Comparison of ENCODE assay signal across 19 mouse cellular contexts in the genomic region with DNA sequence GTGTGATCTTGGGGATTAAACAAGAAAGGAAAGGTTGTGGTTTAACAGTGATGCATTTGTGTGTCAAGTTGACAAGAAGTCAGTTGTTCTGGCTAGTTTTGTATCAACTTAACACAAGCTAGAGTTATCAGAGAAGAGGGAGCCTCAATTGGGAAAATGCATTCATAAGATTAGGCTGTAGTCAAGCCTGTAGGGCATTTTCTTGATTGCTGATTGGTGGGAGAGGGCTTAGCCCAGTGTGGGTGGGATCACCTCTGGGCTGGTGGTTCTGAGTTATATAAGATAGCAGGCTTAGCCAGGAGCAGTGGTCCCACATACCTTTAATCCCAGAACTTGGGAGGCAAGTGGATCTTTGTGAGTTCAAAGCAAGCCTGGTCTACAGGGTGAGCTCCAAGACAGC. TPM values are rescaled to one million over a fixed set of nuclear protein-coding genes. Genes with fewer than 3 reads are reported as not detected.
DNase-seq lines count a peak whose midpoint lies in the region; ATAC-seq and TF ChIP-seq lines count a peak whose summit lies in the region.
"Had no signal": no experiment of that assay in that cellular context is flagged by ENCODE, and none has a peak within 500 bp of the region (broad histone marks: within the 10 kb centered on the region; RNA-seq: fewer than 3 reads in every experiment).

No protein-coding gene starts in this region.

- H3K27me3 ChIP-seq in liver, embryonic 11.5 days (replicated peaks; ENCODE audit: control insufficient read depth, insufficient read depth, low read length): no peaks in the 10 kb centered on the region
- no peaks in the 10 kb centered on the region for H3K27me3 ChIP-seq in liver, embryonic 15.5 days
- H3K27me3 ChIP-seq in hindbrain, embryonic 13.5 days: no peaks in the 10 kb centered on the region
- no peaks in the 10 kb centered on the region for H3K27me3 ChIP-seq in hindbrain, postnatal 0 days (ENCODE audit: insufficient read depth, low read length)
- H3K27me3 ChIP-seq in kidney, embryonic 16.5 days (ENCODE audit: insufficient read depth, low read length): no peaks in the 10 kb centered on the region
- H3K27me3 ChIP-seq: embryonic facial prominence, embryonic 13.5 days; forebrain, embryonic 12.5 days; heart, embryonic 13.5 days had no signal

- no peak overlapping the region for H3K9ac ChIP-seq in liver, embryonic 11.5 days (ENCODE audit: low read depth, low read length)
- H3K9ac ChIP-seq in liver, embryonic 15.5 days: no peak overlapping the region
- no peak overlapping the region for H3K9ac ChIP-seq in hindbrain, embryonic 13.5 days
- no peak overlapping the region for H3K9ac ChIP-seq in hindbrain, postnatal 0 days (replicated peaks; ENCODE audit: low read length)
- H3K9ac ChIP-seq in kidney, embryonic 16.5 days (replicated peaks; ENCODE audit: low read length): no peak overlapping the region
- H3K9ac ChIP-seq: embryonic facial prominence, embryonic 13.5 days; forebrain, embryonic 12.5 days; heart, embryonic 13.5 days had no signal

- H3K4me3 ChIP-seq in liver, embryonic 11.5 days (ENCODE audit: low read depth, low read length): no peak overlapping the region
- no peak overlapping the region for H3K4me3 ChIP-seq in liver, embryonic 15.5 days (replicated peaks)
- H3K4me3 ChIP-seq in hindbrain, embryonic 13.5 days: no peak overlapping the region
- H3K4me3 ChIP-seq in hindbrain, postnatal 0 days (ENCODE audit: low read length): no peak overlapping the region
- H3K4me3 ChIP-seq in kidney, embryonic 16.5 days (ENCODE audit: low read length): no peak overlapping the region
- H3K4me3 ChIP-seq: embryonic facial prominence, embryonic 13.5 days; forebrain, embryonic 12.5 days; heart, embryonic 13.5 days had no signal

- ATAC-seq in liver, embryonic 11.5 days (replicated peaks; ENCODE audit: low FRiP score): peak; percentile 85
- peak; percentile 82 for ATAC-seq in liver, embryonic 15.5 days (ENCODE audit: insufficient read depth)
- peak; percentile 68 for ATAC-seq in megakaryocyte-erythroid progenitor cell, adult 5-6 weeks (replicated peaks; ENCODE audit: low FRiP score, low TSS enrichment, poor library complexity, severe bottlenecking)
- no peak for ATAC-seq in hindbrain, embryonic 13.5 days (ENCODE audit: low FRiP score)
- no peak for ATAC-seq in hindbrain, postnatal 0 days
- no peak for ATAC-seq in kidney, embryonic 16.5 days (ENCODE audit: low FRiP score, low TSS enrichment)
- ATAC-seq: hindbrain, embryonic 16.5 days had no signal

- peak; percentile 44 for DNase-seq in c-Kit-positive CD71-positive TER-119-negative erythroid progenitor cells, embryonic 14.5 days (ENCODE audit: low read depth)
- no peak for DNase-seq in liver, embryonic 11.5 days (ENCODE audit: low spot score)
- DNase-seq in hindbrain, postnatal 0 days (ENCODE audit: low spot score): no peak
- DNase-seq: adrenal gland, adult 2 months; adrenal gland, postnatal 25 days; cerebellum, adult 11-12 months; cerebellum, adult 9-11 months; cerebellum, postnatal 36 days; gastrocnemius, postnatal 36 days; heart, adult 11 months; heart, postnatal 36 days had no signal

- TF ChIP-seq CTCF in hindbrain, postnatal 0 days (IDR thresholded peaks at IDR 0.05; ENCODE audit: low read depth): no peak

- H3K27ac ChIP-seq in liver, embryonic 11.5 days (ENCODE audit: low read depth, low read length): no peak overlapping the region
- peak overlapping the region; percentile 59 for H3K27ac ChIP-seq in liver, embryonic 15.5 days (replicated peaks)
- no peak overlapping the region for H3K27ac ChIP-seq in hindbrain, embryonic 13.5 days
- no peak overlapping the region for H3K27ac ChIP-seq in hindbrain, postnatal 0 days
- H3K27ac ChIP-seq in kidney, embryonic 16.5 days (ENCODE audit: low read length): no peak overlapping the region
- H3K27ac ChIP-seq: embryonic facial prominence, embryonic 13.5 days; forebrain, embryonic 12.5 days; heart, embryonic 13.5 days had no signal

- H3K9me3 ChIP-seq in liver, embryonic 11.5 days (ENCODE audit: control insufficient read depth, low read length): 0 out of 2 replicates have a peak, but pooled peaks cover 2% of the 10 kb centered on the region
- H3K9me3 ChIP-seq in liver, embryonic 15.5 days (replicated peaks): no peaks in the 10 kb centered on the region
- no peaks in the 10 kb centered on the region for H3K9me3 ChIP-seq in hindbrain, embryonic 13.5 days
- no peaks in the 10 kb centered on the region for H3K9me3 ChIP-seq in hindbrain, postnatal 0 days (ENCODE audit: low read length)
- H3K9me3 ChIP-seq in kidney, embryonic 16.5 days (ENCODE audit: low read length): no peaks in the 10 kb centered on the region
- H3K9me3 ChIP-seq: embryonic facial prominence, embryonic 13.5 days; forebrain, embryonic 12.5 days had no signal

- peak overlapping the region; percentile 4; the same call in 1 of the 2 replicates for H3K4me2 ChIP-seq in liver, embryonic 11.5 days
- H3K4me2 ChIP-seq in liver, embryonic 15.5 days: peak overlapping the region; percentile 1; the same call in 1 of the 2 replicates
- no peak overlapping the region for H3K4me2 ChIP-seq in hindbrain, embryonic 13.5 days
- no peak overlapping the region for H3K4me2 ChIP-seq in hindbrain, postnatal 0 days (ENCODE audit: low read depth, low read length)
- H3K4me2 ChIP-seq in kidney, embryonic 16.5 days (replicated peaks; ENCODE audit: low read depth, low read length): no peak overlapping the region
- H3K4me2 ChIP-seq: embryonic facial prominence, embryonic 13.5 days; forebrain, embryonic 12.5 days; heart, embryonic 13.5 days had no signal

- peaks cover under 1% of the 10 kb centered on the region; the same call in 1 of the 2 replicates for H3K4me1 ChIP-seq in liver, embryonic 11.5 days (replicated peaks; ENCODE audit: control insufficient read depth, insufficient read depth, low read length)
- H3K4me1 ChIP-seq in liver, embryonic 15.5 days (replicated peaks): peaks cover 23% of the 10 kb centered on the region
- no peaks in the 10 kb centered on the region for H3K4me1 ChIP-seq in hindbrain, embryonic 13.5 days (replicated peaks)
- H3K4me1 ChIP-seq in hindbrain, postnatal 0 days (ENCODE audit: insufficient read depth, low read length): no peaks in the 10 kb centered on the region
- no peaks in the 10 kb centered on the region for H3K4me1 ChIP-seq in kidney, embryonic 16.5 days (ENCODE audit: insufficient read depth, low read length)
- H3K4me1 ChIP-seq: embryonic facial prominence, embryonic 13.5 days; forebrain, embryonic 12.5 days; heart, embryonic 13.5 days had no signal

- H3K36me3 ChIP-seq in liver, embryonic 11.5 days (ENCODE audit: control insufficient read depth, insufficient read depth, low read length): peaks cover 48% of the 10 kb centered on the region
- peaks cover 58% of the 10 kb centered on the region for H3K36me3 ChIP-seq in liver, embryonic 15.5 days (replicated peaks)
- peaks cover 59% of the 10 kb centered on the region for H3K36me3 ChIP-seq in hindbrain, embryonic 13.5 days
- H3K36me3 ChIP-seq in hindbrain, postnatal 0 days (ENCODE audit: insufficient read depth, low read length): peaks cover 50% of the 10 kb centered on the region
- H3K36me3 ChIP-seq in kidney, embryonic 16.5 days (ENCODE audit: insufficient read depth, low read length): peaks cover 55% of the 10 kb centered on the region

RNA-seq across cellular contexts. Expression of gene Noc4l, which starts 6.8 kb away (rescaled TPM):
- 128 and 131 TPM in 2 replicates for polyA plus RNA-seq in liver, embryonic 11.5 days (2014; fragmentation: Nextera tagmentation; extraction: Ambion mirVana)
- polyA plus RNA-seq in liver, embryonic 15.5 days (2015; fragmentation: Nextera tagmentation; extraction: Ambion mirVana): 41.1 and 43.2 TPM in 2 replicates
- total RNA-seq in megakaryocyte-erythroid progenitor cell, adult 5-6 weeks (2014; fragmentation: Nextera tagmentation): 66.3 and 72.4 TPM in 2 replicates
- total RNA-seq in megakaryocyte-erythroid progenitor cell, adult 5-6 weeks (2017): 38.9 and 51.2 TPM in 2 replicates
- polyA plus RNA-seq in hindbrain, embryonic 13.5 days (2015; fragmentation: Nextera tagmentation; extraction: Ambion mirVana): 41.6 and 41.8 TPM in 2 replicates
- 31.8 and 42.8 TPM in 2 replicates for total RNA-seq in hindbrain, postnatal 0 days (2014; rRNA removed)
- 38.0 and 42.9 TPM in 2 replicates for polyA plus RNA-seq in hindbrain, postnatal 0 days (2015; fragmentation: Nextera tagmentation; extraction: Ambion mirVana)
- 58.9 and 65.0 TPM in 2 replicates for polyA plus RNA-seq in kidney, embryonic 16.5 days (2015; fragmentation: Nextera tagmentation; extraction: Ambion mirVana)

RNA-seq across cellular contexts. Expression of gene Ddx51, which starts 6.9 kb away (rescaled TPM):
- 37.1 and 44.6 TPM in 2 replicates for polyA plus RNA-seq in liver, embryonic 11.5 days (2014; fragmentation: Nextera tagmentation; extraction: Ambion mirVana)
- 11.1 and 11.3 TPM in 2 replicates for polyA plus RNA-seq in liver, embryonic 15.5 days (2015; fragmentation: Nextera tagmentation; extraction: Ambion mirVana)
- 56.5 and 63.6 TPM in 2 replicates for total RNA-seq in megakaryocyte-erythroid progenitor cell, adult 5-6 weeks (2014; fragmentation: Nextera tagmentation)
- total RNA-seq in megakaryocyte-erythroid progenitor cell, adult 5-6 weeks (2017): 6.6 and 8.7 TPM in 2 replicates
- 14.8 and 16.5 TPM in 2 replicates for polyA plus RNA-seq in hindbrain, embryonic 13.5 days (2015; fragmentation: Nextera tagmentation; extraction: Ambion mirVana)
- total RNA-seq in hindbrain, postnatal 0 days (2014; rRNA removed): 11.8 and 12.4 TPM in 2 replicates
- 9.4 and 11.2 TPM in 2 replicates for polyA plus RNA-seq in hindbrain, postnatal 0 days (2015; fragmentation: Nextera tagmentation; extraction: Ambion mirVana)
- polyA plus RNA-seq in kidney, embryonic 16.5 days (2015; fragmentation: Nextera tagmentation; extraction: Ambion mirVana): 19.8 and 28.2 TPM in 2 replicates

Comparison
In these comparisons a context has a peak if more than half of its experiments do, and no peak if none do; other contexts are left out.
1. ATAC-seq: peak in liver, embryonic 11.5 days (single experiment), liver, embryonic 15.5 days (single experiment) and megakaryocyte-erythroid progenitor cell, adult 5-6 weeks (single experiment); none in hindbrain, embryonic 13.5 days (single experiment), hindbrain, postnatal 0 days (single experiment) and kidney, embryonic 16.5 days (single experiment).
2. H3K4me2 ChIP-seq: peak in liver, embryonic 11.5 days (single experiment) and liver, embryonic 15.5 days (single experiment); none in hindbrain, embryonic 13.5 days (single experiment), hindbrain, postnatal 0 days (single experiment) and kidney, embryonic 16.5 days (single experiment).